Mouse (Mus musculus) heart, adult 2 months (tissue): ENCODE results near the gene Senp3. TPM values are rescaled to one million over a fixed set of nuclear protein-coding genes. Genes with fewer than 3 reads are reported as not detected.
"Not testable (repeated sequence)": the region's sequence is repeated elsewhere in the genome, so short reads cannot be mapped to it uniquely, and the experiment has no call there.

Source experiments
- DNase-seq, 2 experiments: peaks; one replicate each; pipeline ENCODE4 v3.0.0; 2021
- H3K27ac ChIP-seq: fragments of 200-600 bp; 2 replicates; pipeline ENCODE4 v1.8.1; 2022
- H3K27me3 ChIP-seq: fragments of 200-500 bp; 2 replicates; pipeline ENCODE4 v1.6.1; 2012; ENCODE audit warnings: mild to moderate bottlenecking, low read length, inconsistent platforms, mixed read lengths; ENCODE audit not compliant: control insufficient read depth, insufficient read depth
- H3K36me3 ChIP-seq: fragments of 200-500 bp; 2 replicates; pipeline ENCODE4 v1.6.1; 2012; ENCODE audit warnings: low read length, inconsistent platforms; ENCODE audit not compliant: control insufficient read depth, insufficient read depth
- H3K4me1 ChIP-seq: fragments of 200-500 bp; 2 replicates; pipeline ENCODE4 v1.6.1; 2011; ENCODE audit warnings: low read length; ENCODE audit not compliant: control insufficient read depth, insufficient read depth
- H3K4me3 ChIP-seq: fragments of 200-600 bp; 2 replicates; pipeline ENCODE4 v1.8.1; 2022
- H3K79me2 ChIP-seq: fragments of 200-500 bp; replicated peaks from 2 replicates; pipeline ENCODE4 v1.6.1; 2012; ENCODE audit warnings: mild to moderate bottlenecking, inconsistent platforms, low read length, moderate library complexity, mixed read lengths; ENCODE audit not compliant: control insufficient read depth, insufficient read depth
- H3K9ac ChIP-seq: fragments of 200-500 bp; 2 replicates; pipeline ENCODE4 v1.6.1; 2012; ENCODE audit warnings: low read depth, mild to moderate bottlenecking, control low read depth, inconsistent platforms, low read length, mixed read lengths
- CTCF ChIP-seq: fragments of 200-600 bp; IDR thresholded peaks from 2 replicates; pipeline ENCODE4 v1.8.1; 2022; ENCODE audit warnings: antibody characterized with exemption, mild to moderate bottlenecking, moderate library complexity
- EP300 ChIP-seq: fragments of 200-500 bp; IDR thresholded peaks from 2 replicates; pipeline ENCODE4 v1.6.1; 2011; ENCODE audit warnings: low read depth, low read length, control low read depth; ENCODE audit not compliant: insufficient read depth
- POLR2A ChIP-seq: fragments of 200-500 bp; IDR thresholded peaks from 2 replicates; pipeline ENCODE4 v1.6.1; 2011; ENCODE audit warnings: mild to moderate bottlenecking, low read depth, low read length, control low read depth; ENCODE audit not compliant: insufficient read depth
- WGBS: fragments of 180-500 bp; shearing (Covaris S2); methylation state at CpG from one replicate; pipeline ENCODE4 v1.1.7; 2018; 5-methylcytosine and 5-hydroxymethylcytosine counted together
- intact Hi-C: fragments of 180-260 bp; cut with DNase I; formaldehyde crosslinking; loops from one replicate; pipeline ENCODE4 v1.15.1; 2025
- polyA plus RNA-seq: library from polyadenylated mRNA; depleted of rRNA; stranded (reverse); fragments of >200 nt; gene quantifications from 2 replicates; pipeline ENCODE4 v1.2.3, GENCODE M21; 2012
- total RNA-seq, 2 experiments: library from RNA; stranded (reverse); gene quantifications; 2 replicates each; pipeline ENCODE4 v1.2.3; 2021

The Senp3 gene
- total and polyA plus RNA-seq, 3 experiments = 31.1 to 35.1 (median 33.2) TPM

GRCm38 (mm10) chr11:69707873-69708381 lies 26.0 kb upstream of the Senp3 start:
- TF ChIP-seq POLR2A = no peak
- TF ChIP-seq CTCF = no peak
- no peak for TF ChIP-seq EP300
- Histone ChIP-seq H3K79me2 (no peaks in the 10 kb centered on the region), H3K27me3 (no peaks in the 10 kb centered on the region), H3K4me1 (peaks cover 4% of the 10 kb centered on the region; the same call in 1 of the 2 replicates), H3K9ac (no peak overlapping the region), H3K36me3 (no peaks in the 10 kb centered on the region), H3K4me3 (no peak overlapping the region), H3K27ac (no peak overlapping the region)
- WGBS = 88% methylated on average over 4 of the region's 4 CpGs
- no peak for DNase-seq
- intact Hi-C loops = no loop called here

DNA sequence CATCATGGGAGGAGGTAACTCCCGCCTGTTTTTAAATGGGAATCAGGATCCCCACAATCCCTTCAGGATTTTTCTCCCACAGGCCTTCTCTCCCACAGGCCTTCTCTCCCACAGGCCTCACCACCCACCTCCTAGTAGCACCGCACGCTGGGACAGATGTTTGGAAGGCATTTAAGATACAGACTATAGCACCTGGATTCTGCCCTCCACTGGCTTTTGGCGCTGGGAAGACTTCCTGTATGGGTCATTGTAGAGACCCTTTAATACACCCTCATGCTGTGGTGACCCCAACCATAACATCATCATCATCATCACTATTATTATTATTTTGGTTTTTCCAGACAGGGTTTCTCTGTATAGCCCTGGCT lies 25.6 kb upstream of the Senp3 start:
- Histone ChIP-seq H3K36me3 (no peaks in the 10 kb centered on the region), H3K4me3 (no peak overlapping the region), H3K27me3 (no peaks in the 10 kb centered on the region), H3K79me2 (no peaks in the 10 kb centered on the region), H3K27ac (peak overlapping the region; percentile 47), H3K4me1 (peaks cover 4% of the 10 kb centered on the region; the same call in 1 of the 2 replicates), H3K9ac (no peak overlapping the region)
- TF ChIP-seq POLR2A = no peak
- no peak for TF ChIP-seq CTCF
- intact Hi-C loops = no loop called here
- WGBS = 87% methylated on average over 4 of the region's 4 CpGs
- DNase-seq = no peak

DNA sequence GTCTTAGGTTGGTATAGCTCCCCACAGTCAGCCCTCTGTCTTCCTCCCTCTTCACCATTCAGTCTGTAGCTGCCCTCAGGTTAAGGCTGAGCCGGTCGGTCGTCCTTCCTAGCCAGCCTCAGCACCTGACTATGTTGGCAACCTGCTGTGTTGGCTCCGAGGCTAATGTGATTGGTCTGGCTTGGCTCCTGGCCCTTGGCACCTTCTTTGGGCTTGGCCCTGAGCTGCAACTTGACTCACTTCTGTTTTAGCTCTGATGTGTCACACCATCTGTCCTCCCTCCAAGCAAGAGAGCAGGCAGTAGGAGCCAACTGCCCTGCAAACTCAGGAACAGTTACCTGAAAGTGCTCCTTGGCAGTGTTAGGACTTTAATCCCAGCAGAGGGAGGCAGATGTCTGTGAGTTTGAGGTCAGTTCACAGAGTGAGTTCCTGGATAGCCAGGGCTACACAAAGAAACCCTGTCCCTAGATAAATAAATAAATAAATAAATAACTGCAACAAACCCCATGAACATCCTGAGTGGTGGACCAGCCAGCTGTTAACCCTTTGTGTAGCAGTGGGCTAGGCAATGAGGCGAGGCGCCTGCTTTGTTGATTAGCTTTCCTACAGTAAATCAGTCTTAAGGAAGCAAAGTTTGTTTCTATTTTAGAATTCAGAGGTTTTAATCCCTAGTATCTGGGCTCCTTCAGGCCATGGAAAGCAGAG lies 25.0 kb upstream of the Senp3 start:
- no peak overlapping the region for H3K9ac ChIP-seq
- TF ChIP-seq CTCF = no peak
- no peak for TF ChIP-seq POLR2A
- TF ChIP-seq EP300 = peak; percentile 92
- H3K36me3 ChIP-seq = no peaks in the 10 kb centered on the region
- no peak overlapping the region for H3K4me3 ChIP-seq
- DNase-seq = peak; percentile 80 to 87
- peaks cover 4% of the 10 kb centered on the region; the same call in 1 of the 2 replicates for H3K4me1 ChIP-seq
- intact Hi-C loops = no loop called here
- H3K27ac ChIP-seq = peak overlapping the region; percentile 57
- H3K79me2 ChIP-seq = no peaks in the 10 kb centered on the region
- no peaks in the 10 kb centered on the region for H3K27me3 ChIP-seq
- WGBS = 42% methylated on average over 6 of the region's 6 CpGs

DNA sequence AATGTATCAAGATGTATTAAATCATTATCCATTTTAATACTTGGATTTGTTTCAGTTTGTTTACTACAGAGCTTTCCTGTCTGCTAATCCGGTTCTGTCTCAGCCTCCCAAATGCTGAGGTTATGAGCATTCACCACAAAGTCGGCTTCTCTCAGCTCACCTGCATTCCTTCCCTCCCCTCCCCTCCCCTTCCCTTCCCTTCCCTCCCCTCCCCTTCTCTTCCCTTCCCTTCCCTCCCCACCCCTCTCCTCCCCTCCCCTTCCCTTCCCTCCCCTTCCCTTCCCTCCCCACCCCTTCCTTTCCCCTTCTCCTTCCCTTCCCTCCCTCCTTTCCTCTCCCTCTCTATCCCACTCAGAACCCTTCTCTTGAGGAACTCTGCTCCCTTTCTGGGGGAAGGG lies 22.7 kb upstream of the Senp3 start:
- Histone ChIP-seq H3K36me3 (no peaks in the 10 kb centered on the region), H3K27me3 (no peaks in the 10 kb centered on the region), H3K9ac (no peak overlapping the region), H3K4me3 (no peak overlapping the region), H3K4me1 (peaks cover 4% of the 10 kb centered on the region; the same call in 1 of the 2 replicates), H3K79me2 (no peaks in the 10 kb centered on the region), H3K27ac (no peak overlapping the region)
- intact Hi-C loops = no loop called here
- no peak for TF ChIP-seq EP300
- no peak for TF ChIP-seq CTCF
- TF ChIP-seq POLR2A = no peak
- WGBS = 27% methylated on average over 2 of the region's 2 CpGs
- DNase-seq = no peak

- H3K27me3 ChIP-seq = no peaks in the 10 kb centered on the region
- no peaks in the 10 kb centered on the region for H3K36me3 ChIP-seq
- no peak overlapping the region for H3K9ac ChIP-seq
- H3K4me3 ChIP-seq = no peak overlapping the region
- no peaks in the 10 kb centered on the region for H3K79me2 ChIP-seq
- peaks cover 4% of the 10 kb centered on the region; the same call in 1 of the 2 replicates for H3K4me1 ChIP-seq
- no peak for DNase-seq
- TF ChIP-seq POLR2A (no peak), CTCF (no peak), EP300 (no peak)
- intact Hi-C loops = no loop called here
- H3K27ac ChIP-seq = no peak overlapping the region
- 61% methylated on average over 8 of the region's 8 CpGs for WGBS
Measured at GRCm38 (mm10) chr11:69703814-69704612, 22.1 kb upstream of the Senp3 start.

DNA sequence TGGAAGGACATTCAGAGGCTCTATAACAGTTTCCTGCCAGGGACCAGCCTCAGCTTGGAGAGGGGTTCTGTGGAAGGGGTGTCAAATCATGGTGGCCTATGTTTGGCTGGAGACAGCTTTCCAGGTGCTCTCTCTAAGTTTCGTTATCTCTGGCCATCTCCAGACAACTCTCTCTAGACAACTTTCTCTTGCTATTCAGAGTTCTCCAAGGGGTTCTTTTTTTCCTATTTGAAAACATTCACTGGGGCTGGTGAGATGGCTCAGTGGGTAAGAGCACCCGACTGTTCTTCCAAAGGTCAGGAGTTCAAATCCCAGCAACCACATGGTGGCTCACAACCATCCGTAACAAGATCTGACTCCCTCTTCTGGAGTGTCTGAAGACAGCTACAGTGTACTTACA lies 21.5 kb upstream of the Senp3 start:
- intact Hi-C loops, H3K4me3 ChIP-seq, H3K4me1 ChIP-seq, DNase-seq, H3K9ac ChIP-seq, H3K36me3 ChIP-seq, H3K27me3 ChIP-seq, H3K27ac ChIP-seq, H3K79me2 ChIP-seq: not testable (repeated sequence)
- 89% methylated on average over 3 of the region's 3 CpGs for WGBS

DNA sequence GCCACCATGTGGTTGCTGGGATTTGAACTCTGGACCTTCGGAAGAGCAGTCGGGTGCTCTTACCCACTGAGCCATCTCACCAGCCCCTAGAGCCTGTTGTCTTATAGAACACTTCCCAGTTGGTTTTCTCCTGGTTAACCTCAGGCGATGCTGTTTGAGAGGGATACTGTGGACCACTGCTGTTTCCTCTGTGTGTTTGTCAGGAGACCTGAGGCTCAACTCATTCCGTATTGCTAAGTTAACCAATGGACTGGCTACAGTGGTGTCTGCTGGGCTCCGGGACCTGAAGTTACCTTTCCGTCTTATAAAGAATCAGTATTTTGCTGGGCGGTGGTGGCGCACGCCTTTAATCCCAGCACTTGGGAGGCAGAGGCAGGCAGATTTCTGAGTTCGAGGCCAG lies 21.0 kb upstream of the Senp3 start:
- H3K27ac ChIP-seq, intact Hi-C loops, H3K9ac ChIP-seq, H3K4me1 ChIP-seq, H3K36me3 ChIP-seq, DNase-seq, H3K27me3 ChIP-seq, H3K79me2 ChIP-seq, H3K4me3 ChIP-seq: not testable (repeated sequence)
- WGBS = 95% methylated on average over 10 of the region's 10 CpGs
